Mouse (Mus musculus) urinary bladder, postnatal 25 days (tissue): ENCODE measurements at regions not wholly inside any gene's neighbourhood (a gene's known extent, or its start where the extent isn't known, plus 50 kb on each side); places are given as distances from the start of the nearest gene placed in this dataset.

Source experiments
- DNase-seq: peaks from one replicate; pipeline ENCODE4 v3.0.0; 2022; ENCODE audit warnings: low spot score

- DNase-seq: no peak
These were observed 253.2 kb upstream of the Spred2 start for GRCm38 (mm10) chr11:19670853-19671530.

GRCm38 (mm10) chr11:19673012-19673411, 251.2 kb upstream of the Spred2 start:
- no peak for DNase-seq

DNA sequence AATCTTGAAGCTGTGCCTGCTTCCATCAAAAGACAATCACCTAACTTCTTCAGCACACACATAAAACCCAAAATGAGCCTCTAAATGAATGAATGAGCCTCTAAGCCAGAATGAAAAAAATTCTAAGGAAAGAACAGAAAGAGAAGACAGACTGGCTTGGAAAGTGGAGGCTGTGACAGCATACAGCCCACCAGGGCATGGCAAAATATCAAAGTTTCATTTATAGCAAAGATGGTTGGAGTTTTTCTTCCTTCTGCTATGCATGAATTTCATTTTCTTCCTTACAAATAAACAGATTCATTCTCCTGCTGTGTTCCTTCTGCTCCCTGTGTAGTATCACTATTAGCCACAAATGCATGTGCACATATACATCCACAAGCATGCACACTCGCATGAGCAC, 247.7 kb upstream of the Spred2 start:
- no peak for DNase-seq

GRCm38 (mm10) chr11:19679041-19679440, 245.1 kb upstream of the Spred2 start:
- DNase-seq: no peak

- no peak for DNase-seq
These were observed 244.5 kb upstream of the Spred2 start for GRCm38 (mm10) chr11:19679669-19680068.

DNA sequence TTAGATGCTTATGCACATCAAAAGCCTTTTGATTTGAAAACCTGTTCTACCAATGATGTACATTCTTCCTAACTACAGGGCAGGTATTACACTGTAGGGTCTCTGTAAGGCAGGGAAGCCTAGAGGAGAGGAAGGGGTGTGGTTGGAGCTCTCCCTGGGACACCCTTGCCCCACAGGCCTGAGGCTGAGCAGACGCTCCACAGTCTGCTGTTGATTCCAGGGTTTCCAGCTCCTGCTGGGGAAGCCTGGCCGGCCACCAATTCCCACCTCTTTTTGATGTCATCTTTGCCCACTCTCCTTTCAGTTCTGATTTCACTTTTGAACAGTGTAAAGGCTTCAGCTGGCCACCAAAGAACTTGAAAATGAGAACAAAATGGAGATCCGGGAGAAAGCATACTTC, 223.0 kb upstream of the Spred2 start:
- no peak for DNase-seq

- DNase-seq: no peak
These were observed 215.4 kb upstream of the Spred2 start for GRCm38 (mm10) chr11:19708821-19709220.

DNA sequence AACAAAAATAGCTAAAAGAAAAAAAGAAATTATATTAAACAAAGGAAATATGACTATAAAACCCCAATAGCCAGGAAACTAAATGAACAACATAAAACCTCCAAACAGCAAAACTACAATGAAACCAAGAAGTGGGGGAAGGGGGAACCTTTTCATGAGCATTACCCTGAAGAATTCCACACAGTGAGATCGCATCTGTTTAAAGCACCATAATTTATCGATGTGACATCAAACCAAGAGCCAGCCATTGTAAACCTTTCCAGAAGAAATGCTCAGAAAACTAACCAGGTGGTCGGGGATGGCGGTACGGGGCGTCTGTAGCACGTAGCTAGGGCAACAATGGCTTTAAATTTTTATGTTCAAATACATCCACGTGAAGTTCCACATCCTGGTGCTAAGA, 214.8 kb upstream of the Spred2 start:
- DNase-seq: no peak

- DNase-seq: no peak
These were observed 211.1 kb upstream of the Spred2 start for GRCm38 (mm10) chr11:19713091-19713490.

- no peak for DNase-seq
These were observed 210.6 kb upstream of the Spred2 start for GRCm38 (mm10) chr11:19713597-19713996.

DNA sequence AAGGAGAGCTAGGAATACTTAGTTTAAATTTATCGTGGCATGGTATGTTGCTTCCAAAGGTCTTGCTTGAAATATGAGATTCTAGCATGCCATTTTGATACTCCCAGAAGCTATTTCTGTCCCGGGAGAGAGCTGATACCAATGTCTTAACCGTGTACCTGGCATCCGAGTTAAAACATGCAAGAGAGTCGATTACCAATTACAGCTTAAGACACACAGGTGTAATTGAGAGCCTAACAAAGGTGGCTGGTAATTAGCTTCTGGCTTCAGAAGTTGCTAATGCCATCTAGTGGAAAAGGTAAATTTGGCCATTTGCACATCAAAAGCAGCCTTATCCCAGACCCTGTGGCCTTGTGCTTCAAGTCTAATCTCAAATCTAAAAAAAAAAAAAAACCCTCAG, 210.0 kb upstream of the Spred2 start:
- DNase-seq: no peak

DNA sequence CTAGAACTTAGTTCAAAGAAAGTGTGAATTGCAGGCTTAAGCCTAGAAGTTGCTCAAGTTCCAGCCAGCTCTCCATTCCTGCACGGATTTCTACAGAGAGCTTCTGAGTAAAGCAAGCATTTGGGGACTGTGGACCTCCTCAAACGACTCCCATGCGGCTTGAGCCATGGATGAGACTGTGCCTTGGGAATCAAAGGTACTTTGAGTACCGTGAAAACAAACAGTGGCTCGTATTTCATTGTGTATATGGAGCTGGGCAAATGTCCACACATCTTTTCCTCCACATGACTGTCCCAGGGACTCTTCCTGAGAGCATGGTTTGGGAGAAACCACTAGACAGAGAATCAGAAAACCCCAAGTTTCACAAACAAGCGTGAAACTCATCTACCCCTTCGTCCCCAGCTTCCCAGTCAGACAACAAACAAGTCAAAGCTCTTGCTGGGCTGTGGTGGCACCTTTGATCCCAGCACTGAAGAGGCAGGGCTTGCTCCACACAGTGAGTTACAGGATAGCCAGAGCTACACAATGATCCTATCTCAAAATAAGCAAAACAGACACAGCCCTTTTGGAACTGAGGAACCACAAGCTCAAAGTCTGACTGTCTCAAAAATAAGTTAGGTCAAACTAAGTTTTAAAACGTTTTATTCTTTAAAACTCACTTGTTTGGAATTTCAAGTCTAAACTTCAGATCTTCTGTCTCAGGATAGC, 209.1 kb upstream of the Spred2 start:
- DNase-seq: no peak

GRCm38 (mm10) chr11:19718165-19718564, 206.0 kb upstream of the Spred2 start:
- DNase-seq: no peak

DNA sequence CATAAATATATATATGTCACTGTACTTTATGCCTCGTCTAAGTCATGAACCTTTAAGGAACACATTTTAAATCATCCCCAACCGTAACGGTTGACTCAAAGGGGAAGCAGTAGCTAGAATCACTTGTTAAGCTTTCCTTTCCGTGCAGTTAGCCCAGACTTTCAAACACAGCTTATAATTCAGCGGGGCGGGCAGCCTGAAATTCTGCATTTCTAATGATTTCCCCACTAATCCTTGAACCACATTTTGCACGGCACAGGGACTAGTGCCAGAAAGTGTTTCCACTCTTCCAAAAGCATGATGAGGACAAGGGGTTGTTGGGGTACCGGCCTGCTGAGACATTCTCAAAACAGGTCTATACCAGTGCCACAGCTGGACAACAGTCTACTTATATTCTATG, 195.1 kb upstream of the Spred2 start:
- no peak for DNase-seq

GRCm38 (mm10) chr11:19730747-19731146, 193.4 kb upstream of the Spred2 start:
- no peak for DNase-seq

GRCm38 (mm10) chr11:19736076-19736475, 188.1 kb upstream of the Spred2 start:
- no peak for DNase-seq

- no peak for DNase-seq
These were observed 187.2 kb upstream of the Spred2 start for GRCm38 (mm10) chr11:19736926-19737325.

DNA sequence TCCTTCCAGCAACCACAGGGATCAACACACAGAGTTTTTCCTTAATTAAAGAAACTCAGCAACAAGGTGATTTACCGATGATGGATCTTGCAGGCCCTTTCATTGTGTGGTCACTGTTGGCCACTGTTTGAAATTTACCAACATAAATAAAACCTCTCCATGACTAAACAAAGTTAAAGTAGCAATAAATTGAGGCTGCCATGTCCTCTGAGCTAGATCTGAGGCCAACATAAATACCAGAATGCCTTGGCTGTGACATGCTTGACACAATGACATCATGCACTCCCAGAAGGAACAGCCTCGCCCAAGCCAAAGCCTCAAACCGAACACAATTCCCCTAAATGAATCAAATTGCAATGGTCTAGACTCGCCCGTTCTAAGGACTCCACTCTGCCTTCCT, 186.8 kb upstream of the Spred2 start:
- DNase-seq: no peak

DNA sequence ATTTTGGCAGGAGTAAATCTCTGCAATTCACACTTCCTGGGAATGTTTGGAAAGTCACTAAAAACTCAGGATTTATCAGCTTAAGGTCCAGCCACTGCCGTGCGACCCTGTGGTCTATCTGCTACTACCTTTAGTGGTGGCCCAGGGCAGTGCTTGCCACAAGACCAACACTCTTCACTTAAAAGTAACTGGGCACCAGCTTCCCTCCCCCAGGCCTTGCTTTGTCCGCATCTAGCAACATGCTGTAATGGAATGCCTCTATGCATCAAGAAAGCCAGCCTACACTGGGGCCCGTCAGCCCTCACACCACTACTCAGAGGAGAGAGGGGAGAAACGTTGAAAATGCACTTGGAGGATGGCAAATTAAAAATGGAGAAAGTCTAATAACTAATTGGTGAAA, 186.4 kb upstream of the Spred2 start:
- DNase-seq: no peak

DNA sequence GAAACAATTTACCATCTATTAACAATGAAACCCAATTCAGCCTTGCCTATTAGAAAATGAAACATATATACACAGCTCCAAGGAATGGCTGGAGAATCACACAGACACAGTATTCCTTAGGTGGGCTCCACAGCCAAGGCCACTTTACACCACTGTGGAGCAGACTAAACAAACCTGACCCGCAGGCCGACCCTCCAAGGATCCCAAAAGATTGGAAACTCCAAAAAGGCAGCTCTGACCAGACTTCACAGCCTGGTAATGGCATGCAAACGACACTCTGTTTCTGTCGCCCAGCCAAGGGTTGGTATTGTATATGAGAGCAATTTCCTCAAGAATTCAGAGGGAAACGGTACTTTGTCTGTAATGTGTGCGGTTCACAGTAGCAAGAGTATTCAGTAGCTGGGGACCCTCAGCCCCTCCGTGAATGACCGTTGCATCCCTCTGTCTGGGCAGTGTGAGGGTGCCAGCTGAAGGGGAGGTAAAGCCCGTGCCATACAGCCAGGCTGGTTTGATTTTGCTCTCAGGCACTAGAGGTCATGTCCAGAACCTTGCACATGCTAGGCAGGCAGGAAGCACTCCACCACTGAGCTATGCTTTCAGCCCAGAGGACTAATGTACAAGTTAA, 184.5 kb upstream of the Spred2 start:
- DNase-seq: no peak

DNA sequence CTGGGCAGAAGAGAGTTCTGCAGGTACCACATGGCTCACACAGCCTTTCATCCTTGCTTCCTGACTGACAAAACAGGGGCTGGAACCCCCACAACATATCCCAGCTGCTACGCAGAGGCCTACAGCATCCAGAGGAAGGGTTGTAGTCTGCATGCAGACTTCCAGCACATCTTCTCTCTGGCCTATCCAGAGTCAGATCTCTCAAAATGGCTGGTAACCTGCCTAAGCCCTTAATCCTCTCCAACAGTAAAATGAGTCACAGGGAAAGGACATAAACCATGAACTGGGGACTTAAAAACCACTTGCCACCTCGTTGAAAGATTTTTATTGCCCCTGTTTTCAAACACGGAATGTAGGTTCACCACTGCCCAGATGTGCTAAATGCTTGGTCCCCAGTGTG, 183.6 kb upstream of the Spred2 start:
- DNase-seq: no peak

GRCm38 (mm10) chr11:19747097-19747972, 176.8 kb upstream of the Spred2 start:
- DNase-seq: no peak
